Mouse (Mus musculus): ENCODE measurements around the gene Farsa. TPM values are rescaled to one million over a fixed set of nuclear protein-coding genes. Genes with fewer than 3 reads are reported as not detected.

Gene Farsa
- polyA plus RNA-seq (2014; fragmentation: Nextera tagmentation; extraction: Ambion mirVana), result 73.0 and 85.7 TPM in 2 replicates

DNA sequence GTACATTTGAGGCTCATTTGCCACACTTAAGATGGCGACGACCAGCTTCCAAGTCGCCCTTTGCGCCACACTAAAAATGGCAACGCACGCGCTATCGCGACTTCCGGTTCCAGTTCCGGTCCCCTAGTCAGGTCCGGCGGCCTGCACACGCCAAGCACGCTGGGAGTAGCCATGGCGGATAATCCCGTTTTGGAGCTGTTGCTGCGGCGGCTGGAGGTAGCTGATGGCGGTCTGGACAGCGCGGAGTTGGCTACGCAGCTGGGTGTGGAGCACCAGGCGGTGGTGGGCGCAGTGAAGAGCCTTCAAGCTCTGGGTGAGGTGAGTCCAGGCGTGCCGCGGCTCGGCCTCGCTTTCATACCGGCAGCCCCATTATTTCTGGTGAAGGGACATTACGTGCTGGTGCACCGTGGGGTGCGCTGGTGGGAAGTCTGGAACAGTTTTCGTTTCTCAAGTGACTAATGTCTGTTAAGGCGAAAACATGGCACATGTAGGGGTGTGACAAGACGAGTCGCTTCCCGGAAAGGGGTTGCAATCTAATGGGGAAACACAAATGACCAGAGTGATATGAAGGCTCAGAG lies at the start of gene Farsa:
TSS of gene Farsa (plus strand) at position 126 of the 578 bp plus-strand sequence.
- Histone ChIP-seq H3K9me3 (replicated peaks; ENCODE audit: control insufficient read depth, low read length) (no peaks in the 10 kb centered on the region), H3K27ac (replicated peaks; ENCODE audit: low read depth, low read length) (no peak within 1 kb of the TSS; the same call in 1 of the 2 replicates), H3K4me3 (ENCODE audit: low read depth, low read length) (peak within 1 kb of the TSS; percentile 90), H3K9ac (replicated peaks; ENCODE audit: low read length) (peak within 1 kb of the TSS; percentile 85), H3K4me1 (ENCODE audit: control insufficient read depth, insufficient read depth, low read length) (no peaks in the 10 kb centered on the region), H3K27me3 (ENCODE audit: control insufficient read depth, insufficient read depth, low read length) (no peaks in the 10 kb centered on the region), H3K4me2 (ENCODE audit: low read depth, low read length) (peak within 1 kb of the TSS; percentile 84), H3K36me3 (replicated peaks; ENCODE audit: control insufficient read depth, insufficient read depth, low read depth, low read length) (peaks cover 15% of the 10 kb centered on the region)
- DNase-seq (ENCODE audit: low spot score) (peak; percentile 97), ATAC-seq (replicated peaks; ENCODE audit: insufficient number of reproducible peaks, low FRiP score, low TSS enrichment, low read depth) (peak; percentile 75)
- under 1% methylated on average over 39 of the region's 39 CpGs for whole genome bisulfite sequencing

DNA sequence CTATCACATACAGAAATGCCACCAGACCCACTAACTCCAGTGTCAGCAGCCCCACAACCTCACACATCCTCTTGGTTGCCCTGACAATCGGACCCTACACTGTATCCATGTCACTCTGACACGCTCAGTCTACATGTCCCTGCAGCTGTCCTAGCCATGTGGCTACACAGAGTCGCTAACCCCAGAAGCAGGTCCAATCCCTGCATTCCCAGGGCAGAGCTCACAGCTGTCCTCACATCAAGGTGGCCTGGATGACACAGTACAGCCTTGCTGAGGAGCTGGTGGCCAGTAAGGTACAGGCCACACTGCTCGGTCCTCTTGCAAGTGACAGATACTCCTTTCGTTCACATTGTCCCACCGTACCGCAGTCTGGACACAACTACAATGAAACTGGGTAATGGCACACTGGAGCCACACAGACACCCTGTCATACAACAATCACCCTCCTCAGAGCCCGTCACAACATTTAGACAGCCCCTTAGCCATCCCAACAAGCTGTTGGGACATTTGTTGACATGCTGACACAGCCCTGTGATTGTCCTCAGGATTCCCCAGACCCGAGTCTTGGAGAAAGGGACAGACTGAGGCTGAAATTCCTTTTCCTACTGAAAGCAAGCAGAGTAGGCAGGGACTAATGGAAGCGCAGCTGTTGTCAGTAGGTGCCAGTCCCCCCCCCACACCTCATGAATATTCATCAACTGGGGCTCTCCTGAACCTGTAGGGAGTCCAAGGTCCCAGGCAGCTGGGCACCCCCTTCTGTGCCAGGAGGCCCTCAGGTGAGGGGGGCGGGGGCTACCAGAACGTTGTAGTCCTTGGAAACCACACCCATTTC lies 47.5 kb upstream of the Farsa start:
- Histone ChIP-seq H3K27ac (replicated peaks; ENCODE audit: low read depth, low read length) (no peak overlapping the region), H3K4me3 (ENCODE audit: low read depth, low read length) (no peak overlapping the region), H3K36me3 (replicated peaks; ENCODE audit: control insufficient read depth, insufficient read depth, low read depth, low read length) (no peaks in the 10 kb centered on the region), H3K4me2 (ENCODE audit: low read depth, low read length) (no peak overlapping the region), H3K9ac (replicated peaks; ENCODE audit: low read length) (no peak overlapping the region), H3K4me1 (ENCODE audit: control insufficient read depth, insufficient read depth, low read length) (no peaks in the 10 kb centered on the region), H3K9me3 (replicated peaks; ENCODE audit: control insufficient read depth, low read length) (no peaks in the 10 kb centered on the region), H3K27me3 (ENCODE audit: control insufficient read depth, insufficient read depth, low read length) (peaks cover 36% of the 10 kb centered on the region)
- WGBS, result 51% methylated on average over 12 of the region's 12 CpGs
- DNase-seq (ENCODE audit: low spot score) (no peak), ATAC-seq (replicated peaks; ENCODE audit: insufficient number of reproducible peaks, low FRiP score, low TSS enrichment, low read depth) (no peak)

DNA sequence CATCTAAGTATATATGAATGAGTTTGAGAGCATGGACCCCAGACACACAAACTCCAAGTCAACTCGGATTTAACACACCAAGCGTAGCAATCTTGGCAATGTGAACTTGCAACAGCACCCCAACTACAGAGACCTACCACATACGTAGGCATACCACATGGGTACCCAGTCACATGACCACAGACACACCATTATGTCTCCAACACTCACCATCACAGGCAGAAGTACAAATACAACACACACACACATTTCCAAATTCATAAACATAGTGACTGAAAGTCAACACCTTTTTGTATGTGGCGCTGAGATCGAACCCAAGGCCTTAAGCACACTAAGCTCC lies 46.9 kb upstream of the Farsa start:
- Histone ChIP-seq H3K4me2 (ENCODE audit: low read depth, low read length) (no peak overlapping the region), H3K4me3 (ENCODE audit: low read depth, low read length) (no peak overlapping the region), H3K27ac (replicated peaks; ENCODE audit: low read depth, low read length) (no peak overlapping the region), H3K27me3 (ENCODE audit: control insufficient read depth, insufficient read depth, low read length) (peaks cover 40% of the 10 kb centered on the region), H3K4me1 (ENCODE audit: control insufficient read depth, insufficient read depth, low read length) (no peaks in the 10 kb centered on the region), H3K9me3 (replicated peaks; ENCODE audit: control insufficient read depth, low read length) (no peaks in the 10 kb centered on the region), H3K9ac (replicated peaks; ENCODE audit: low read length) (no peak overlapping the region), H3K36me3 (replicated peaks; ENCODE audit: control insufficient read depth, insufficient read depth, low read depth, low read length) (no peaks in the 10 kb centered on the region)
- 70% methylated on average over 5 of the region's 5 CpGs for WGBS
- ATAC-seq (replicated peaks; ENCODE audit: insufficient number of reproducible peaks, low FRiP score, low TSS enrichment, low read depth), result no peak
- DNase-seq (ENCODE audit: low spot score), result no peak

DNA sequence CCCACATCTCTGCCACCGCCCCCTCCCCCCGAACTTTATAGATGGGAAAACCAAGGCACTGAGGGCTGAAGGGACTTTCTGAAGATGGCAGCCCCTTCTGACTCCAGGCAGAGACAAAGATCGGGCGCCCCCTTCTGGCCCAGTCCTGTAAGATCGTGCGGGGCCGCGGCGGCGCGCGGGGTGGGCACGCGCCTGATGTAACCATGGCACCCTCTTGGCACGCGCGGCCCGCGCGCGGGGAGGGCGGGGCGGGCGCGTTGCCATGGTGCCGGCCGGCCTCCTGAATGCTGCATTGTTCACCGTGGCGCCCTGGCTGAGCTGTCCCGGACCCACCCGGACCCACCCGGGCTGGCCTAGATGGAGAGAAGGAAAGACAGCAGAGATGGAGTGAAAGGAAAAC lies 45.9 kb upstream of the Farsa start:
- H3K36me3 ChIP-seq (replicated peaks; ENCODE audit: control insufficient read depth, insufficient read depth, low read depth, low read length), result no peaks in the 10 kb centered on the region
- ATAC-seq (replicated peaks; ENCODE audit: insufficient number of reproducible peaks, low FRiP score, low TSS enrichment, low read depth), result peak; percentile 74
- H3K4me2 ChIP-seq (ENCODE audit: low read depth, low read length), result peak overlapping the region; percentile 68
- no peaks in the 10 kb centered on the region for H3K9me3 ChIP-seq (replicated peaks; ENCODE audit: control insufficient read depth, low read length)
- H3K27ac ChIP-seq (replicated peaks; ENCODE audit: low read depth, low read length), result no peak overlapping the region
- 0% methylated on average over 30 of the region's 32 CpGs for WGBS
- H3K4me1 ChIP-seq (ENCODE audit: control insufficient read depth, insufficient read depth, low read length), result no peaks in the 10 kb centered on the region
- peak overlapping the region; percentile 46 for H3K9ac ChIP-seq (replicated peaks; ENCODE audit: low read length)
- peak overlapping the region; percentile 22 for H3K4me3 ChIP-seq (ENCODE audit: low read depth, low read length)
- peaks cover 36% of the 10 kb centered on the region for H3K27me3 ChIP-seq (ENCODE audit: control insufficient read depth, insufficient read depth, low read length)
- peak; percentile 89 for DNase-seq (ENCODE audit: low spot score)

DNA sequence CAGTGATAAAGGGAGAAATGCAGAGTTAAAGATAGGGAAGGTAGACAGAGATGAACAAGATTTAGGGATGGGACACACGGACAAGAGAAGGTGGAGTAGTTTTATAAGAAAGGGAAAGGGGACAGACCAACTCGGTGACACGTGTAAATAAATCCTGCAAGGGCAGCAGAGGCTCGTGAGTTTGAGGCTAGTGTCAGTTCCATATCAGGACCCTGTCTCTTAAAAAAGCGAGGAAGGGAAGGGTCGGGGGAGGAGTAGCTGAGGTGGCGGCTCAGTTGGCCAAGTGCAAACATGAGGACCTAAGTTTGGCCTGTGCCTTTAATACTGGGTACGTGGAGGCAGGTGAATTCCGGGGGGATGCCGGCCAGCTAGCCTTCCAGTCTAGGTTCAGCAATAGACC lies 45.5 kb upstream of the Farsa start:
- no peaks in the 10 kb centered on the region for H3K4me1 ChIP-seq (ENCODE audit: control insufficient read depth, insufficient read depth, low read length)
- H3K4me2 ChIP-seq (ENCODE audit: low read depth, low read length), result peak overlapping the region; percentile 68
- H3K9ac ChIP-seq (replicated peaks; ENCODE audit: low read length), result peak overlapping the region; percentile 46; the same call in 1 of the 2 replicates
- 18% methylated on average over 10 of the region's 10 CpGs for WGBS
- peaks cover 34% of the 10 kb centered on the region for H3K27me3 ChIP-seq (ENCODE audit: control insufficient read depth, insufficient read depth, low read length)
- H3K36me3 ChIP-seq (replicated peaks; ENCODE audit: control insufficient read depth, insufficient read depth, low read depth, low read length), result no peaks in the 10 kb centered on the region
- no peak for ATAC-seq (replicated peaks; ENCODE audit: insufficient number of reproducible peaks, low FRiP score, low TSS enrichment, low read depth)
- DNase-seq (ENCODE audit: low spot score), result no peak
- no peaks in the 10 kb centered on the region for H3K9me3 ChIP-seq (replicated peaks; ENCODE audit: control insufficient read depth, low read length)
- H3K27ac ChIP-seq (replicated peaks; ENCODE audit: low read depth, low read length), result no peak overlapping the region
- peak overlapping the region; percentile 22; the same call in 1 of the 2 replicates for H3K4me3 ChIP-seq (ENCODE audit: low read depth, low read length)

DNA sequence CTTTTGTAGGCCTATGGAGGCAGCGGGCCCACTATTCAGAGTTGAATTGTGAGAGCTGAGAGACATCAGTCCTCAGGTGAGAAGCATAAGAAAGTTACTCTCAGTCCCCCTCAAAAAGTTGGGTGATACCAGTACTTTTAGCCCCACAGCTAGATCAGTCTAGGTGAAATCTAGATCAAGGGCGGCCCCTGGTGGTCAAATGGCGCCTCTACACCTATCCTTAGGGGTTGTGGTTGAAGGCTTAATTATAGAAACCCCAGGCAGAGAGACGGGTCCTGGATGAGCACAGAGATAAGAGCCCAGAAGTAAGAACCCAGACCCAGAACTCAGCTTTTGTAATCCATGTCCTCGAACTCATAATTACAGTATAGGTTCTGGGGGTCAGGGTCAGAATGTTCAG lies 43.7 kb upstream of the Farsa start:
- 2% methylated on average over 5 of the region's 5 CpGs for WGBS
- Histone ChIP-seq H3K27ac (replicated peaks; ENCODE audit: low read depth, low read length) (no peak overlapping the region), H3K9me3 (replicated peaks; ENCODE audit: control insufficient read depth, low read length) (no peaks in the 10 kb centered on the region), H3K4me1 (ENCODE audit: control insufficient read depth, insufficient read depth, low read length) (no peaks in the 10 kb centered on the region), H3K36me3 (replicated peaks; ENCODE audit: control insufficient read depth, insufficient read depth, low read depth, low read length) (no peaks in the 10 kb centered on the region), H3K9ac (replicated peaks; ENCODE audit: low read length) (no peak overlapping the region), H3K4me3 (ENCODE audit: low read depth, low read length) (no peak overlapping the region), H3K27me3 (ENCODE audit: control insufficient read depth, insufficient read depth, low read length) (peaks cover 34% of the 10 kb centered on the region), H3K4me2 (ENCODE audit: low read depth, low read length) (no peak overlapping the region)
- no peak for ATAC-seq (replicated peaks; ENCODE audit: insufficient number of reproducible peaks, low FRiP score, low TSS enrichment, low read depth)
- peak; percentile 88 for DNase-seq (ENCODE audit: low spot score)

DNA sequence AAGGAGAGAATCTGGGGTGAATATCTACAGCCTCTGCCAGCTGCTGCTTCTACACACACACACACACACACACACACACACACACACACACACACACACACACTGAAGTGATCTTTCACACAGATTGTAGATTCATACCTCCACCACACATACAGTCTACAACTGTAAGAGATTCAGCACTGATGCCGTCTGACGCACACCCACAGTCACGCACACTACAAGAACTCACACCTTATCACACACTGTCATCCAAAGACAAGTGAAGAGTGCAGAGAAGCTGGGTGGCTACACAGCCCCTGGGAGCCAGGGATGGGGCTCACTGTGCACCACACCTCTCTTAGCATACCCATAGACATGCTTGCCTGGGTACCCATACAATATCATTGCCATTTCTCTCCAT lies 43.0 kb upstream of the Farsa start:
- no peaks in the 10 kb centered on the region for H3K4me1 ChIP-seq (ENCODE audit: control insufficient read depth, insufficient read depth, low read length)
- H3K4me2 ChIP-seq (ENCODE audit: low read depth, low read length), result no peak overlapping the region
- no peaks in the 10 kb centered on the region for H3K36me3 ChIP-seq (replicated peaks; ENCODE audit: control insufficient read depth, insufficient read depth, low read depth, low read length)
- peaks cover 28% of the 10 kb centered on the region for H3K27me3 ChIP-seq (ENCODE audit: control insufficient read depth, insufficient read depth, low read length)
- DNase-seq (ENCODE audit: low spot score), result no peak
- no peak for ATAC-seq (replicated peaks; ENCODE audit: insufficient number of reproducible peaks, low FRiP score, low TSS enrichment, low read depth)
- no peak overlapping the region for H3K27ac ChIP-seq (replicated peaks; ENCODE audit: low read depth, low read length)
- H3K9me3 ChIP-seq (replicated peaks; ENCODE audit: control insufficient read depth, low read length), result no peaks in the 10 kb centered on the region
- H3K9ac ChIP-seq (replicated peaks; ENCODE audit: low read length), result no peak overlapping the region
- no peak overlapping the region for H3K4me3 ChIP-seq (ENCODE audit: low read depth, low read length)
- 93% methylated on average over 3 of the region's 3 CpGs for WGBS

DNA sequence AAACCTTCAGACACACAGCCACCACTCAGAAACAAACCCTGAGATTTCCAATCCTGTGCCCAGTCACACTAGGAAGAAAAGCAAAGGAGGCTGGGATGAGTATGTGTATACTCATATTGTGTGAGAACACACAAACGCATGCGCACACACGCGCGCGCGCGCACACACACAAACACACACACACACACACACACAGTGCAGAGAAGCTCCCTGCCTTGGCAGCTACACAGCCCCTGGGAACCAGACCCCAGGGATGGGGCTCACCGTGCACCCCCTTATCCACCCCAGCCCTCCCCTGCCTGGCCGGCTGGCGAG lies 42.6 kb upstream of the Farsa start:
- Histone ChIP-seq H3K9ac (replicated peaks; ENCODE audit: low read length) (no peak overlapping the region; the same call in 1 of the 2 replicates), H3K4me1 (ENCODE audit: control insufficient read depth, insufficient read depth, low read length) (no peaks in the 10 kb centered on the region), H3K9me3 (replicated peaks; ENCODE audit: control insufficient read depth, low read length) (no peaks in the 10 kb centered on the region), H3K36me3 (replicated peaks; ENCODE audit: control insufficient read depth, insufficient read depth, low read depth, low read length) (no peaks in the 10 kb centered on the region), H3K4me3 (ENCODE audit: low read depth, low read length) (no peak overlapping the region), H3K27ac (replicated peaks; ENCODE audit: low read depth, low read length) (no peak overlapping the region), H3K4me2 (ENCODE audit: low read depth, low read length) (no peak overlapping the region), H3K27me3 (ENCODE audit: control insufficient read depth, insufficient read depth, low read length) (peaks cover 26% of the 10 kb centered on the region)
- DNase-seq (ENCODE audit: low spot score) (no peak), ATAC-seq (replicated peaks; ENCODE audit: insufficient number of reproducible peaks, low FRiP score, low TSS enrichment, low read depth) (no peak)
- 90% methylated on average over 11 of the region's 11 CpGs for WGBS
